ENCODE assay signal across 24 mouse cellular contexts in the genomic region with DNA sequence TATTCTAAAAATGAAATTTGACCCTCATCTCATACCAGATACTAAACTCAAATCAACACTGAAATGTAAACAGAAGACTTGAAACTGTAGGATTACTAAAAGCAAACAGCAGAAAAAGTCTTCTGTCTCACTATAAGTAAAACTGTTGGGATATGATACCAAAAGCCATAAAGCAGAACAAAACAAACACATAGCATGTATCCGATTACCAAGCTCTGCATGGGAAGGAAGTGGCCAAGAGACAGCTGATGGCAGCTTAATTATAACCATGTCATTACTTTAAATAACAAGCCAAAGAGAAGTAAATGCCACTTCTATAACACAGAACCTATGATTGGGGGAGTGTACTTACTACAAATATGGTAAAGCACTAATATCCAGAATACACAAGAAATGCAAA.
A peak's percentile ranks its signal among the peaks of the same experiment; 100 is the strongest.
DNase-seq lines count a peak whose midpoint lies in the region; ATAC-seq and TF ChIP-seq lines count a peak whose summit lies in the region.
"Had no signal": no experiment of that assay in that cellular context is flagged by ENCODE, and none has a peak within 500 bp of the region (broad histone marks: within the 10 kb centered on the region; RNA-seq: fewer than 3 reads in every experiment).

No protein-coding gene starts in this region.

- no peaks in the 10 kb centered on the region for H3K9me3 ChIP-seq in kidney, embryonic 15.5 days (replicated peaks)
- H3K9me3 ChIP-seq in lung, embryonic 15.5 days: no peaks in the 10 kb centered on the region
- H3K9me3 ChIP-seq: embryonic facial prominence, embryonic 13.5 days; forebrain, embryonic 13.5 days; forebrain, embryonic 15.5 days had no signal

- no peak for TF ChIP-seq POLR2A in kidney, adult 2 months (IDR thresholded peaks at IDR 0.05; ENCODE audit: low read depth, low read length)

- DNase-seq in kidney, adult 2 months: no peak
- DNase-seq in lung, postnatal 4 days: no peak
- DNase-seq in 416B (ENCODE audit: low read depth): peak; percentile 54
- no peak for DNase-seq in MN1 (ENCODE audit: low spot score)
- DNase-seq: adrenal gland, adult 2 months; adrenal gland, postnatal 10 days; adrenal gland, postnatal 25 days; B cell, adult 2 months; cerebellum, adult 11 months; cerebellum, adult 18-20 months; cerebellum, adult 8-10 months; cerebellum, adult 9-11 months; cerebellum, postnatal 14 days; cerebellum, postnatal 36 days; forebrain, postnatal 0 days had no signal

- no peak overlapping the region for H3K4me2 ChIP-seq in kidney, embryonic 15.5 days
- no peak overlapping the region for H3K4me2 ChIP-seq in lung, embryonic 15.5 days
- H3K4me2 ChIP-seq: embryonic facial prominence, embryonic 13.5 days; forebrain, embryonic 13.5 days; forebrain, embryonic 15.5 days had no signal

- WGBS in kidney, embryonic 15.5 days: 35% methylated on average over 1 of the region's 1 CpGs
- WGBS in kidney, adult 2 months: 53% methylated on average over 1 of the region's 1 CpGs
- WGBS in lung, embryonic 15.5 days: 32% methylated on average over 1 of the region's 1 CpGs

- no peak overlapping the region for H3K27ac ChIP-seq in kidney, embryonic 15.5 days
- H3K27ac ChIP-seq in kidney, adult 2 months (ENCODE audit: insufficient read depth, low read depth, low read length): no peak overlapping the region
- no peak overlapping the region for H3K27ac ChIP-seq in lung, embryonic 15.5 days
- H3K27ac ChIP-seq: embryonic facial prominence, embryonic 13.5 days; forebrain, embryonic 13.5 days; forebrain, embryonic 15.5 days had no signal

- H3K9ac ChIP-seq in kidney, embryonic 15.5 days: no peak overlapping the region
- H3K9ac ChIP-seq in lung, embryonic 15.5 days: no peak overlapping the region
- H3K9ac ChIP-seq: embryonic facial prominence, embryonic 13.5 days; forebrain, embryonic 13.5 days; forebrain, embryonic 15.5 days; forebrain, postnatal 0 days had no signal

- TF ChIP-seq CTCF in kidney, adult 2 months (conservative IDR thresholded peaks at IDR 0.05; ENCODE audit: insufficient read depth, insufficient read length, low read depth, low read length): no peak

- ATAC-seq in kidney, embryonic 15.5 days (replicated peaks; ENCODE audit: low FRiP score): 0 out of 2 replicates have a peak, but pooled peaks have one; percentile 43
- peak; percentile 11; the same call in 1 of the 2 replicates for ATAC-seq in lung, embryonic 15.5 days (ENCODE audit: borderline replicate concordance, extremely low read depth, low FRiP score, low TSS enrichment)
- 0 out of 2 replicates have a peak, but pooled peaks have one; percentile 25 for ATAC-seq in common myeloid progenitor, adult 5-6 weeks (replicated peaks; ENCODE audit: low read depth, poor library complexity, severe bottlenecking)
- ATAC-seq: CD4-positive, CD25-positive, alpha-beta regulatory T cell, adult 4 months; forebrain, embryonic 13.5 days; forebrain, embryonic 15.5 days; forebrain, postnatal 0 days had no signal

- no peak overlapping the region for H3K4me3 ChIP-seq in kidney, embryonic 15.5 days (replicated peaks)
- H3K4me3 ChIP-seq in kidney, adult 2 months (ENCODE audit: insufficient read depth, low read depth, low read length): no peak overlapping the region
- no peak overlapping the region for H3K4me3 ChIP-seq in lung, embryonic 15.5 days
- H3K4me3 ChIP-seq: embryonic facial prominence, embryonic 13.5 days; forebrain, embryonic 13.5 days; forebrain, embryonic 15.5 days had no signal

- H3K36me3 ChIP-seq in kidney, embryonic 15.5 days: no peaks in the 10 kb centered on the region
- no peaks in the 10 kb centered on the region for H3K36me3 ChIP-seq in kidney, adult 2 months (ENCODE audit: control insufficient read depth, insufficient read depth, low read length)
- no peaks in the 10 kb centered on the region for H3K36me3 ChIP-seq in lung, embryonic 15.5 days
- H3K36me3 ChIP-seq: embryonic facial prominence, embryonic 13.5 days; forebrain, embryonic 15.5 days; G1E had no signal

- H3K4me1 ChIP-seq in kidney, embryonic 15.5 days: no peaks in the 10 kb centered on the region
- no peaks in the 10 kb centered on the region for H3K4me1 ChIP-seq in kidney, adult 2 months (ENCODE audit: control insufficient read depth, insufficient read depth, low read length)
- no peaks in the 10 kb centered on the region for H3K4me1 ChIP-seq in lung, embryonic 15.5 days
- H3K4me1 ChIP-seq: embryonic facial prominence, embryonic 13.5 days had no signal

- H3K27me3 ChIP-seq in kidney, embryonic 15.5 days: no peaks in the 10 kb centered on the region
- no peaks in the 10 kb centered on the region; the same call in 1 of the 2 replicates for H3K27me3 ChIP-seq in kidney, adult 2 months (replicated peaks; ENCODE audit: control insufficient read depth, insufficient read depth, low read length)
- no peaks in the 10 kb centered on the region for H3K27me3 ChIP-seq in lung, embryonic 15.5 days
- H3K27me3 ChIP-seq: CH12.LX; embryonic facial prominence, embryonic 13.5 days; forebrain, embryonic 13.5 days had no signal
